In the genomic region with DNA sequence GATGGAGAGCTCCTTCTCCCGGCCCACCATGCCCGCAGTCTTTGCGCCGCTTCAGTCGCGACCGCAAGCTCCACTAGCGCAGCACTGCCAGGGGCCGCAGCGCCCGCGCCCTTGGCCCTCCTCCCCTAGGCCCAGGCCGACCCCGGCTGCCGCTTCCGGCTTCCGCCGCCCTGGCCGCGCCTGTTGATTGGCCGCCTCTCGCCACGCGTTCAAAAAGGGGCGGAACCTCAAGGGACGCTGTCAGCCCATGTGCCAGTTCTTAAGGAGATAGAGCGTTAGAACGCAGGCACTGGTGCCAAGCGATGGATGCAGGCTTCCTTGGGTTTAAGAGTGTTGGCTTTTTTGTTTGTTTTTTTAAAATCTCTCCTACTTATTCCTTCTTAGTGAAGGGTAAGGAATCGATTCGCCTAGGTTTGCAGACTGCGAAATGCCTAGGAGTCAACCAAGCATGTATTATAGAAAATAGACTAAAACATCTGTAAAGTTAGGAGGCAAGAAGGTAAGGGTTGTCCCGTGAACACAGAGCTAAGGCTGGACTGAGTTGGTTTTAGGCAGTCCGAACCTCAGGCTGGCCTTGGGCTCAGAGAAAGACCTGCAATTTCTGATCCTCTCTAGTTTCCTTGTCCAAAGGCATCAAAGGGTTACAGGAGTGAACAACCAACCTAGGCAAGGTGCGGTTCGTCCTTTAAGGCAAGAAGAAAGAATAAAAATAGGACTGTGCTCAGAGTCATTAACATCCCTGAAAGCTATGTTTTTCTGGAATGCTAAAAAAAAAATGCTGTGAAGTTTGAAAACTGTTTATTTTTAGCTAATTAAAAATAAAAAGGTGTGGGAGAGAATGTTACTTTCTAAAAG, we compare ENCODE assay signal across 8 mouse cellular contexts. TPM values are rescaled to one million over a fixed set of nuclear protein-coding genes. Genes with fewer than 3 reads are reported as not detected.
DNase-seq lines count a peak whose midpoint lies in the region; ATAC-seq lines count a peak whose summit lies in the region.

No protein-coding gene starts in this region.

- H3K4me3 ChIP-seq in hindbrain, embryonic 14.5 days (replicated peaks; ENCODE audit: low read length) = peak overlapping the region; percentile 80

- ATAC-seq in hindbrain, embryonic 14.5 days (ENCODE audit: low FRiP score) = peak; percentile 98

- peak; percentile 97 for DNase-seq in NIH3T3 (ENCODE audit: low read depth)
- DNase-seq in cerebellum, postnatal 10 days = peak; percentile 96 to 97
- DNase-seq in frontal cortex, postnatal 14 days (ENCODE audit: low spot score in 2 of 2) = peak; percentile 86 to 91
- peak; percentile 92 for DNase-seq in hindbrain, embryonic 14.5 days (ENCODE audit: low spot score)
- peak; percentile 93 to 96 for DNase-seq in layer of hippocampus, postnatal 36 days
- DNase-seq in lung, postnatal 36 days = peak; percentile 96
- DNase-seq in retina, postnatal 1 day = peak; percentile 97
- peak; percentile 91 to 93 for DNase-seq in urinary bladder, adult 18-20 months (ENCODE audit: low spot score in 2 of 2)

- H3K4me1 ChIP-seq in hindbrain, embryonic 14.5 days (replicated peaks; ENCODE audit: control insufficient read depth, insufficient read depth, low read length) = peaks cover 25% of the 10 kb centered on the region

- H3K27me3 ChIP-seq in hindbrain, embryonic 14.5 days (ENCODE audit: control insufficient read depth, insufficient read depth, low read length) = no peaks in the 10 kb centered on the region

- no peaks in the 10 kb centered on the region for H3K9me3 ChIP-seq in hindbrain, embryonic 14.5 days (ENCODE audit: control insufficient read depth, low read length)

- H3K27ac ChIP-seq in hindbrain, embryonic 14.5 days = peak overlapping the region; percentile 96

- H3K36me3 ChIP-seq in hindbrain, embryonic 14.5 days (replicated peaks; ENCODE audit: control insufficient read depth, insufficient read depth) = no peaks in the 10 kb centered on the region

- H3K9ac ChIP-seq in hindbrain, embryonic 14.5 days = peak overlapping the region; percentile 81

- 1% methylated on average over 36 of the region's 36 CpGs for WGBS in hindbrain, embryonic 14.5 days

- H3K4me2 ChIP-seq in hindbrain, embryonic 14.5 days (replicated peaks) = peak overlapping the region; percentile 87

RNA-seq across cellular contexts. Expression of a gene that starts 2.3 kb away (rescaled TPM):
- 57.4 and 62.2 TPM in 2 replicates for polyA plus RNA-seq in hindbrain, embryonic 14.5 days (2014; fragmentation: Nextera tagmentation; extraction: Ambion mirVana)
- 100 to 1,000 TPM; 120 to 130 TPM for total RNA-seq in layer of hippocampus, postnatal 36 days (2021)

RNA-seq across cellular contexts. Expression of a gene that starts 40.5 kb away (rescaled TPM):
- 6.9 and 7.2 TPM in 2 replicates for polyA plus RNA-seq in hindbrain, embryonic 14.5 days (2014; fragmentation: Nextera tagmentation; extraction: Ambion mirVana)
- total RNA-seq in layer of hippocampus, postnatal 36 days (2021) = under 1 TPM; 0.30 to 0.61 TPM

RNA-seq across cellular contexts. Expression of a gene that starts 40.7 kb away (rescaled TPM):
- polyA plus RNA-seq in hindbrain, embryonic 14.5 days (2014; fragmentation: Nextera tagmentation; extraction: Ambion mirVana) = 59.2 and 59.9 TPM in 2 replicates
- 10 to 100 TPM; 20.4 to 22.1 TPM for total RNA-seq in layer of hippocampus, postnatal 36 days (2021)

Comparison
In these comparisons a context has a peak if more than half of its experiments do, and no peak if none do; other contexts are left out.
1. Peak in every context shown above with its lines: DNase-seq, ATAC-seq, H3K4me3 ChIP-seq and H3K27ac ChIP-seq.